23 mouse cellular contexts compared by ENCODE assay signal in genomic region chr2:138473407-138473806, GRCm38 (mm10).
DNase-seq lines count a peak whose midpoint lies in the region; ATAC-seq lines count a peak whose summit lies in the region.
"Had no signal": no experiment of that assay in that cellular context is flagged by ENCODE, and none has a peak within 500 bp of the region (broad histone marks: within the 10 kb centered on the region; RNA-seq: fewer than 3 reads in every experiment).

No protein-coding gene starts in this region.

- H3K27me3 ChIP-seq in embryonic facial prominence, embryonic 11.5 days (ENCODE audit: control insufficient read depth, insufficient read depth, low read length), result no peaks in the 10 kb centered on the region
- H3K27me3 ChIP-seq in embryonic facial prominence, embryonic 10.5 days (replicated peaks; ENCODE audit: low read depth, poor library complexity, severe bottlenecking), result no peaks in the 10 kb centered on the region
- H3K27me3 ChIP-seq in forebrain, embryonic 14.5 days (replicated peaks; ENCODE audit: control insufficient read depth, insufficient read depth, low read length), result no peaks in the 10 kb centered on the region
- no peaks in the 10 kb centered on the region for H3K27me3 ChIP-seq in forebrain, embryonic 10.5 days (ENCODE audit: poor library complexity, severe bottlenecking)
- H3K27me3 ChIP-seq in forebrain, embryonic 16.5 days (replicated peaks; ENCODE audit: control insufficient read depth, insufficient read depth, low read length), result no peaks in the 10 kb centered on the region
- no peaks in the 10 kb centered on the region for H3K27me3 ChIP-seq in heart, embryonic 10.5 days (ENCODE audit: insufficient read depth, poor library complexity, severe bottlenecking)
- H3K27me3 ChIP-seq: CH12.LX; embryonic facial prominence, embryonic 12.5 days; Patski had no signal

- H3K9me3 ChIP-seq in embryonic facial prominence, embryonic 11.5 days (replicated peaks; ENCODE audit: control insufficient read depth, low read length), result no peaks in the 10 kb centered on the region
- H3K9me3 ChIP-seq in embryonic facial prominence, embryonic 10.5 days, result no peaks in the 10 kb centered on the region
- no peaks in the 10 kb centered on the region for H3K9me3 ChIP-seq in forebrain, embryonic 14.5 days (replicated peaks; ENCODE audit: control insufficient read depth, low read length)
- H3K9me3 ChIP-seq in forebrain, embryonic 10.5 days, result no peaks in the 10 kb centered on the region
- no peaks in the 10 kb centered on the region for H3K9me3 ChIP-seq in forebrain, embryonic 16.5 days (ENCODE audit: control insufficient read depth, low read length)
- H3K9me3 ChIP-seq in heart, embryonic 10.5 days, result no peaks in the 10 kb centered on the region
- H3K9me3 ChIP-seq: embryonic facial prominence, embryonic 12.5 days had no signal

- no peaks in the 10 kb centered on the region for H3K4me1 ChIP-seq in embryonic facial prominence, embryonic 11.5 days (ENCODE audit: control insufficient read depth, insufficient read depth, low read length)
- H3K4me1 ChIP-seq in embryonic facial prominence, embryonic 10.5 days, result no peaks in the 10 kb centered on the region
- no peaks in the 10 kb centered on the region for H3K4me1 ChIP-seq in forebrain, embryonic 14.5 days (ENCODE audit: control insufficient read depth, insufficient read depth, low read length)
- H3K4me1 ChIP-seq in forebrain, embryonic 10.5 days, result no peaks in the 10 kb centered on the region
- H3K4me1 ChIP-seq in forebrain, embryonic 16.5 days (replicated peaks; ENCODE audit: control insufficient read depth, insufficient read depth, low read length), result no peaks in the 10 kb centered on the region
- no peaks in the 10 kb centered on the region for H3K4me1 ChIP-seq in heart, embryonic 10.5 days
- H3K4me1 ChIP-seq: embryonic facial prominence, embryonic 12.5 days had no signal

- no peak for ATAC-seq in embryonic facial prominence, embryonic 11.5 days (replicated peaks; ENCODE audit: insufficient number of reproducible peaks, low FRiP score, low TSS enrichment, low read depth)
- no peak; the same call in 1 of the 2 replicates for ATAC-seq in forebrain, embryonic 14.5 days
- peak; percentile 65 for ATAC-seq in forebrain, embryonic 16.5 days
- no peak for ATAC-seq in megakaryocyte-erythroid progenitor cell, adult 5-6 weeks (replicated peaks; ENCODE audit: low FRiP score, low TSS enrichment, poor library complexity, severe bottlenecking)
- ATAC-seq: activated CD4-positive, CD25-positive, alpha-beta regulatory T cell, adult 4 months; CD4-positive, CD25-positive, alpha-beta regulatory T cell, adult 4 months; Patski had no signal

- H3K4me2 ChIP-seq in embryonic facial prominence, embryonic 11.5 days (ENCODE audit: low read depth, low read length), result no peak overlapping the region
- H3K4me2 ChIP-seq in forebrain, embryonic 14.5 days (ENCODE audit: low read length), result no peak overlapping the region
- H3K4me2 ChIP-seq in forebrain, embryonic 16.5 days (ENCODE audit: low read length), result no peak overlapping the region
- H3K4me2 ChIP-seq: embryonic facial prominence, embryonic 12.5 days had no signal

- H3K27ac ChIP-seq in embryonic facial prominence, embryonic 11.5 days (replicated peaks; ENCODE audit: low read depth, low read length), result no peak overlapping the region
- H3K27ac ChIP-seq in embryonic facial prominence, embryonic 10.5 days (replicated peaks), result no peak overlapping the region
- H3K27ac ChIP-seq in forebrain, embryonic 14.5 days (ENCODE audit: low read depth, low read length), result no peak overlapping the region
- H3K27ac ChIP-seq in forebrain, embryonic 10.5 days, result no peak overlapping the region
- no peak overlapping the region for H3K27ac ChIP-seq in forebrain, embryonic 16.5 days (ENCODE audit: low read length)
- H3K27ac ChIP-seq in heart, embryonic 10.5 days, result no peak overlapping the region
- H3K27ac ChIP-seq: embryonic facial prominence, embryonic 12.5 days had no signal

- no peaks in the 10 kb centered on the region for H3K36me3 ChIP-seq in embryonic facial prominence, embryonic 11.5 days (replicated peaks; ENCODE audit: control insufficient read depth, insufficient read depth, low read depth, low read length)
- H3K36me3 ChIP-seq in embryonic facial prominence, embryonic 10.5 days (replicated peaks), result no peaks in the 10 kb centered on the region
- H3K36me3 ChIP-seq in forebrain, embryonic 14.5 days (ENCODE audit: control insufficient read depth, insufficient read depth, low read length), result no peaks in the 10 kb centered on the region
- H3K36me3 ChIP-seq in forebrain, embryonic 10.5 days (replicated peaks), result no peaks in the 10 kb centered on the region
- H3K36me3 ChIP-seq in forebrain, embryonic 16.5 days (ENCODE audit: control insufficient read depth, insufficient read depth), result no peaks in the 10 kb centered on the region
- no peaks in the 10 kb centered on the region for H3K36me3 ChIP-seq in heart, embryonic 10.5 days
- H3K36me3 ChIP-seq: embryonic facial prominence, embryonic 12.5 days; G1E had no signal

- peak; percentile 4 for DNase-seq in embryonic facial prominence, embryonic 11.5 days (ENCODE audit: low spot score)
- DNase-seq in embryonic facial prominence, embryonic 10.5 days (ENCODE audit: low spot score), result no peak
- DNase-seq in forebrain, embryonic 14.5 days (ENCODE audit: low spot score), result peak; percentile 28
- no peak for DNase-seq in forebrain, embryonic 10.5 days (ENCODE audit: extremely low spot score, low spot score)
- peak; percentile 5 for DNase-seq in brain, adult 2 months (ENCODE audit: low read depth, low spot score)
- no peak for DNase-seq in heart, embryonic 10.5 days (ENCODE audit: low spot score)
- DNase-seq: adrenal gland, adult 8-10 months; adrenal gland, postnatal 14 days; adrenal gland, postnatal 36 days; B cell, adult 2 months; cerebellum, adult 11-12 months; cerebellum, adult 2 months; cerebellum, adult 9-10 months; cerebellum, postnatal 10 days; cerebellum, postnatal 25 days had no signal

- WGBS in embryonic facial prominence, embryonic 11.5 days, result 81% methylated on average over 5 of the region's 5 CpGs
- WGBS in embryonic facial prominence, embryonic 10.5 days, result 88% methylated on average over 5 of the region's 5 CpGs
- WGBS in forebrain, embryonic 14.5 days, result 81% methylated on average over 5 of the region's 5 CpGs
- WGBS in forebrain, embryonic 10.5 days, result 86% methylated on average over 5 of the region's 5 CpGs
- WGBS in forebrain, embryonic 16.5 days, result 63% methylated on average over 5 of the region's 5 CpGs
- 88% methylated on average over 5 of the region's 5 CpGs for WGBS in heart, embryonic 10.5 days

- no peak overlapping the region for H3K9ac ChIP-seq in embryonic facial prominence, embryonic 11.5 days (replicated peaks; ENCODE audit: low read length)
- no peak overlapping the region for H3K9ac ChIP-seq in forebrain, embryonic 14.5 days (ENCODE audit: low read length)
- H3K9ac ChIP-seq in forebrain, embryonic 16.5 days (replicated peaks; ENCODE audit: low read depth, low read length), result no peak overlapping the region
- H3K9ac ChIP-seq: embryonic facial prominence, embryonic 12.5 days had no signal

- no peak overlapping the region for H3K4me3 ChIP-seq in embryonic facial prominence, embryonic 11.5 days (ENCODE audit: low read depth, low read length)
- H3K4me3 ChIP-seq in embryonic facial prominence, embryonic 10.5 days, result no peak overlapping the region
- no peak overlapping the region for H3K4me3 ChIP-seq in forebrain, embryonic 14.5 days (ENCODE audit: low read depth, low read length)
- H3K4me3 ChIP-seq in forebrain, embryonic 10.5 days, result no peak overlapping the region
- no peak overlapping the region for H3K4me3 ChIP-seq in forebrain, embryonic 16.5 days (replicated peaks; ENCODE audit: low read length)
- H3K4me3 ChIP-seq in heart, embryonic 10.5 days, result no peak overlapping the region
- H3K4me3 ChIP-seq: embryonic facial prominence, embryonic 12.5 days had no signal

Comparison
In these comparisons a context has a peak if more than half of its experiments do, and no peak if none do; other contexts are left out.
1. DNase-seq: peak in embryonic facial prominence, embryonic 11.5 days (single experiment), forebrain, embryonic 14.5 days (single experiment) and brain, adult 2 months (single experiment); none in embryonic facial prominence, embryonic 10.5 days (single experiment), forebrain, embryonic 10.5 days (single experiment) and heart, embryonic 10.5 days (single experiment).